Mouse (Mus musculus) megakaryocyte, embryonic 14.5 days (primary cell): ENCODE results near the gene Fgfr2.

Source experiments
- FLI1 ChIP-seq: IDR thresholded peaks from 2 replicates; pipeline ENCODE4 v1.6.1; 2012; ENCODE audit warnings: low read length, inconsistent platforms, mixed read lengths
- GATA1 ChIP-seq: IDR thresholded peaks from 3 replicates; pipeline ENCODE4 v1.6.1; 2012; ENCODE audit warnings: mixed read lengths, low read length, inconsistent platforms, borderline replicate concordance

DNA sequence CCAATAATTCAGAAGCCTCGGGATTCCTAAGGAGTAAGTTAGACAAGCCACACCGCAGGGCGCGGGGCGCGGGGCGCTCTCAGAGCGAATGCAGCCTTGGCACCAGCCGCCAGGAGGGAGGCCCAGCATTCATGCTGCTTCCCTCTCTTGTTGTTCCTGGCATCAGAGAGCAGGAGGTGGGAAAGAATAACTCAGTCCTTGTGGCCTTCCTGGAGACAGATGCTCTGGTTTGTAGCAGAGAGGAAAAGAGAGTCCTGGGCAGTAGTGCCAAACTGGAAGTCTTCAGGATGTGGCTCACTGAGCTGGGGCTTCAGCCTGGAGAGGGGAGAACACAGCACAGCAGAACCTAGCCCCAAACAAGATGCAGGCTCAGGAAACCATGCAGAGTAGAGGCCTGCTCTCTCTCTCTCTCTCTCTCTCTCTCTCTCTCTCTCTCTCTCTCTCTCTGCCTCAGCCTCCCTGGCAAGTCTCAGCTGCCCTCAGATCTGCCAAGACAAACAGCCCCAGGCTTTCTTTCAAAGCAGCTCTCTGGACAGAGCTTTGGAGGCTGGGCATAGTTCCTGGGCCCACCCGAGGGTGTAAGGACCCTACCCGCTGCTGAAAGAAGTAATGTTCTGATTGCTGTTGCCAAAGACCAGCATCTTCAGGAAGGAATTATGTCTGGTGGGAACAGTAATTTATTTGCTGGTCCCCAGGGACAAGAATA, 2790.5 kb downstream of the Fgfr2 start:
- TF ChIP-seq GATA1 (no peak), FLI1 (no peak)
